Mouse (Mus musculus) c-Kit-positive CD71-positive TER-119-negative erythroid progenitor cells, embryonic 14.5 days (primary cell): ENCODE results near the gene Fkbp1a.

Experiments used
- DNase-seq: peaks from one replicate; pipeline ENCODE4 v3.0.0-alpha.2; 2013; ENCODE audit warnings: low read depth

Gene Fkbp1a

DNA sequence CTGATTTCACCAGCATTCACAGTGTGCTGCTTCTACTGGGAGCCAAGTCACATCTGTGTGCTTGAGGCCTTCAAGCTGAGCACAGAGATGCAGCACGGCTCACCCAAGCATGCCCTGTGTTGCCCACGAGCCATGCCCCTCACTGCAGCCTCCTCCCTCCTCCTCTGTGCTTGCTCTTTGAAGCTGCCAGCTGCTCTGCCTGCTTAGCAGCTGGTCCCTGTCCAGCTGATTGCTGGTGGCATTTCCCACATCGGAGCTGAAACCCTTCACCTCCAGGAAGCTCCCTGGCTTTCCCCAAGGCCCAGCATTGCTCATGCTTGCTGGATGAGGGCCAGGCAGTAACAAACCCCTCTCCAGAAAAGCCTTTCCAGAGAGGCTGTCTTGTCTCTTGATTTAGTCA lies 67.7 kb downstream of the Fkbp1a start:
- DNase-seq = no peak
